Mouse (Mus musculus) thymus, adult 2 months (tissue): ENCODE measurements at regions not wholly inside any gene's neighbourhood (a gene's known extent, or its start where the extent isn't known, plus 50 kb on each side); places are given as distances from the start of the nearest gene placed in this dataset.

ENCODE experiments used
- CTCF ChIP-seq: fragments of 200-500 bp; IDR thresholded peaks from 2 replicates; pipeline ENCODE4 v1.5.1; 2012; ENCODE audit warnings: mild to moderate bottlenecking, control low read depth, low read length, moderate library complexity, borderline replicate concordance; ENCODE audit not compliant: control insufficient read depth, poor library complexity, insufficient read depth; ENCODE audit errors: extremely low read depth
- POLR2A ChIP-seq: fragments of 200-500 bp; IDR thresholded peaks from 2 replicates; pipeline ENCODE4 v1.6.1; 2012; ENCODE audit warnings: mild to moderate bottlenecking, low read length, control low read depth, moderate library complexity; ENCODE audit not compliant: control insufficient read depth, poor library complexity, insufficient read depth; ENCODE audit errors: extremely low read depth

GRCm38 (mm10) chr15:33780960-33781359 is 576.7 kb downstream of the 9430069I07Rik start:
- TF ChIP-seq CTCF, result no peak
- no peak for TF ChIP-seq POLR2A
